In genomic region chr2:163602101-163602971, GRCm38 (mm10) we compare ENCODE assay signal across 8 mouse cellular contexts. TPM values are rescaled to one million over a fixed set of nuclear protein-coding genes. Genes with fewer than 3 reads are reported as not detected.
DNase-seq lines count a peak whose midpoint lies in the region; ATAC-seq lines count a peak whose summit lies in the region.

Gene Ttpal (plus strand): TSS chr2:163602314.

- DNase-seq in ZHBTc4 (ENCODE audit: low read depth, low spot score) = peak; percentile 91
- peak; percentile 87 for DNase-seq in gastrocnemius, postnatal 10 days
- peak; percentile 95 for DNase-seq in induced T-regulatory cell, adult 2 months (ENCODE audit: low read depth)
- peak; percentile 55 to 85 for DNase-seq in left cerebral cortex, adult 9 months (ENCODE audit: low spot score in 2 of 2)
- peak; percentile 85 for DNase-seq in right cerebral cortex, postnatal 14 days
- DNase-seq in urinary bladder, postnatal 36 days (ENCODE audit: low spot score in 2 of 2) = peak; percentile 77 to 87

- peak; percentile 82 for ATAC-seq in common myeloid progenitor, adult 5-6 weeks (replicated peaks; ENCODE audit: low read depth, poor library complexity, severe bottlenecking)
- peak; percentile 83 for ATAC-seq in megakaryocyte progenitor cell, adult 5-6 weeks (replicated peaks; ENCODE audit: poor library complexity)

RNA-seq across cellular contexts. Expression of gene Ttpal, which starts in this region (rescaled TPM):
- total RNA-seq in common myeloid progenitor, adult 5-6 weeks (2017) = 7.7 and 10.6 TPM in 2 replicates
- 10 to 100 TPM in 1 of 2 experiments, 1 to 10 TPM in 1; 7.6 to 13.8 TPM for total RNA-seq in gastrocnemius, postnatal 10 days (2021)
- 13.7 and 20.7 TPM in 2 replicates for total RNA-seq in megakaryocyte progenitor cell, adult 5-6 weeks (2015)
- total RNA-seq in megakaryocyte progenitor cell, adult 5-6 weeks (2017) = 12.4 and 12.7 TPM in 2 replicates

Comparison
In these comparisons a context has a peak if more than half of its experiments do, and no peak if none do; other contexts are left out.
1. Peak in every context shown above with its lines: DNase-seq and ATAC-seq.